Mouse (Mus musculus) embryonic fibroblast, embryonic 13.5 days (primary cell): ENCODE measurements at regions not wholly inside any gene's neighbourhood (a gene's known extent, or its start where the extent isn't known, plus 50 kb on each side); places are given as distances from the start of the nearest gene placed in this dataset.

Source experiments
- CTCF ChIP-seq: IDR thresholded peaks from 2 replicates; pipeline ENCODE4 v1.5.1; 2011; ENCODE audit warnings: mild to moderate bottlenecking, control low read depth, low read length, moderate library complexity, borderline replicate concordance; ENCODE audit not compliant: insufficient read depth
- POLR2A ChIP-seq: IDR thresholded peaks from 2 replicates; pipeline ENCODE4 v1.6.1; 2011; ENCODE audit warnings: low read depth, mild to moderate bottlenecking, control low read depth, low read length, moderate library complexity

DNA sequence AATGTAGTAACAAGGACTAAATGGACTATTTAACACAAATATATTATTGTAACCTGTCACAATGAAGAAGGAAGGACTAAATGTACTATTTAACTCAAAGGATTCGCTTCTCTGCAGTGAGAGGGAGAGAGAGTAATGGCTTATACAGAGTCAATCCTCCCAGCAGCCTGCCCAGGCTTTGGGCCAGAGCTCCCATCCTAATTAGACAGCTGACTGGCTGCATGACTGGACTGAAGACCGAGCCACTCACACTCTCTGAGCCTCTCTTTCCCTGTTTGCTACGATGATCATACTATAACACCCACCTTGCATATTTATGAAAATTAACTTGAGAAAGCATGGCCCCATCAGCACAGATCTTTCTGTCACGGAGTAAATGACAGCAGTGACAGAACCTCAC is 360.7 kb upstream of the Cwc22 start:
- no peak for TF ChIP-seq CTCF
- no peak for TF ChIP-seq POLR2A
